Mouse (Mus musculus) forebrain, embryonic 15.5 days (tissue): Measurements from ENCODE around the gene Tspan2. TPM values are rescaled to one million over a fixed set of nuclear protein-coding genes. Genes with fewer than 3 reads are reported as not detected.

ENCODE experiments used
- ATAC-seq: fragments of 200-750 bp; cut with Nextera tagmentation; replicated peaks from 2 replicates; pipeline ENCODE4 v1.8.0; 2017; ENCODE audit warnings: mild to moderate bottlenecking, moderate TSS enrichment, moderate library complexity
- H3K27ac ChIP-seq: fragments of 300-500 bp; sonication (generic); replicated peaks from 2 replicates; pipeline ENCODE4 v1.5.1; 2015; ENCODE audit warnings: mild to moderate bottlenecking, inconsistent platforms
- H3K27me3 ChIP-seq: fragments of 300-500 bp; sonication (generic); 2 replicates; pipeline ENCODE4 v1.6.1; 2015; ENCODE audit warnings: inconsistent platforms
- H3K36me3 ChIP-seq: fragments of 300-500 bp; sonication (generic); 2 replicates; pipeline ENCODE4 v1.6.1; 2015; ENCODE audit warnings: mild to moderate bottlenecking, inconsistent platforms
- H3K4me1 ChIP-seq: fragments of 300-500 bp; sonication (generic); 2 replicates; pipeline ENCODE4 v1.6.1; 2015; ENCODE audit warnings: inconsistent platforms
- H3K4me2 ChIP-seq: fragments of 300-500 bp; sonication (generic); replicated peaks from 2 replicates; pipeline ENCODE4 v1.6.1; 2015; ENCODE audit warnings: mild to moderate bottlenecking, inconsistent platforms
- H3K4me3 ChIP-seq: fragments of 300-500 bp; sonication (generic); 2 replicates; pipeline ENCODE4 v1.5.1; 2015; ENCODE audit warnings: mild to moderate bottlenecking, inconsistent platforms
- H3K9ac ChIP-seq: fragments of 300-500 bp; sonication (generic); replicated peaks from 2 replicates; pipeline ENCODE4 v1.6.1; 2015; ENCODE audit warnings: mild to moderate bottlenecking, inconsistent platforms
- H3K9me3 ChIP-seq: fragments of 300-500 bp; sonication (generic); 2 replicates; pipeline ENCODE4 v1.6.1; 2016; ENCODE audit warnings: inconsistent platforms
- WGBS: fragments of 180-500 bp; shearing (Covaris S2); methylation state at CpG from one replicate; pipeline ENCODE4 v1.1.7; 2015; ENCODE audit warnings: mixed read lengths; 5-methylcytosine and 5-hydroxymethylcytosine counted together
- polyA plus RNA-seq: library from polyadenylated mRNA; unstranded; fragments of >200 nt; fragmentation: Nextera tagmentation; extraction: Ambion mirVana; gene quantifications from 2 replicates; pipeline ENCODE4 v1.2.1, GENCODE M21; 2015

Tspan2 gene
- polyA plus RNA-seq, 1 experiment from 2014 or later: 7.5 TPM

DNA sequence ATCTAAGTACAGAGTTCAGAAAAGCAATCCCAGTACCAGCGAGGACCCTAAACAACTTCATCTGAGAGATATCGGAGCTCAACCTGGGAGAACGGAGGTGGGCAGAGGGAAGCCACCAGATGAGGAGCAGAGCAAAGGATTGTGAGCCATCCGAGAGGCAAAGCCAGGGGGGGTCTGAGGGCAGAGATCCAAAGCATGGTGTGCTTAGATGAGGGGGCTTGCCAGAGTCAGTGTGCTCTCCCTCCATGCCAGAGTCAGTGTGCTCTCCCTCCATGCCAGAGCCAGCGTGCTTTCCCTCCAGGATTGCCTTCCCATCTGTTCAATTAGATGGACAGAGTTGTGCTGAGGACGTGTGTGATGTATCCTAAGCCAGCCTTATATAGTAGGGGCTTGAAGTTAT, 2.8 kb downstream of the Tspan2 start:
- WGBS: 75% methylated on average over 6 of the region's 6 CpGs
- Histone ChIP-seq H3K36me3 (no peaks in the 10 kb centered on the region), H3K4me3 (no peak overlapping the region), H3K27me3 (no peaks in the 10 kb centered on the region), H3K27ac (no peak overlapping the region), H3K4me2 (no peak overlapping the region), H3K9me3 (no peaks in the 10 kb centered on the region), H3K4me1 (peaks cover 19% of the 10 kb centered on the region), H3K9ac (no peak overlapping the region)
- no peak for ATAC-seq

DNA sequence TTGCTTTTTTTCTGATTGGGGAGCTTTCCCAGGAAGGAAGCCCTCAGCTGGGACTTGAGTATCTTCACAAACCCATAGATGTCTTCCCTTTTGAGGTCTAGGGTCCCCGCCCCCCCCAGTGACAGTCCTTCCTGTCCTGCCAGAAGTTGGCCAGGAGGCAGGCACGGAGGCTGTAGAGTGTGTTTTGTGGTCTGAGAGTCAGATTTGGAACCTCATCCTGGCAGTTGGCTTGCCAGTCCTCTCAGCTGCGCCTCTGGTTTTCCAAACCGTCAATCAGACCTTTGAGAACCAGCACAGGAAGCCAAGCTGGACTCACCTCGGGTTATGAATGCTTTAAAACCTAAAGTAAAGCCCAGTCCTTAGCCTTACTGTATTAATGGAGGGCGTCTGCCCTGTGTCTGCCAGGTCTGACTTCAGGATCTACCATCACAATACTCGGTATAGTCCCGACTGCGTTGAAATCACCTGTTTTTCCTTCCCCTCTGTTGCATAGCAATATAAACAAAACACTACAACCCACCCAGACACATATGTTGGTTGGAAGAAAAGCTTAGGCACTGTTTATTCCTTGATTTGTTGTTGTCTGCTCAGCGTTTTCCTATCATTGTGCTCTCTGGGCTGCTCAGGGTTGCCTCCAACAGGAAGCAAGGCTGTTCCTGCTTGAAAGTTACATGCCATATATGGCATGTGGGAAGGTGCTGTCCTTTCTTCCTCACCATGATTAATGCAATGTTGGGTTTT, 4.0 kb downstream of the Tspan2 start:
- ATAC-seq: no peak
- Histone ChIP-seq H3K9ac (no peak overlapping the region), H3K27ac (no peak overlapping the region), H3K4me1 (peaks cover 21% of the 10 kb centered on the region), H3K27me3 (no peaks in the 10 kb centered on the region), H3K4me3 (no peak overlapping the region), H3K4me2 (no peak overlapping the region), H3K36me3 (no peaks in the 10 kb centered on the region), H3K9me3 (no peaks in the 10 kb centered on the region)
- 77% methylated on average over 10 of the region's 10 CpGs for WGBS

DNA sequence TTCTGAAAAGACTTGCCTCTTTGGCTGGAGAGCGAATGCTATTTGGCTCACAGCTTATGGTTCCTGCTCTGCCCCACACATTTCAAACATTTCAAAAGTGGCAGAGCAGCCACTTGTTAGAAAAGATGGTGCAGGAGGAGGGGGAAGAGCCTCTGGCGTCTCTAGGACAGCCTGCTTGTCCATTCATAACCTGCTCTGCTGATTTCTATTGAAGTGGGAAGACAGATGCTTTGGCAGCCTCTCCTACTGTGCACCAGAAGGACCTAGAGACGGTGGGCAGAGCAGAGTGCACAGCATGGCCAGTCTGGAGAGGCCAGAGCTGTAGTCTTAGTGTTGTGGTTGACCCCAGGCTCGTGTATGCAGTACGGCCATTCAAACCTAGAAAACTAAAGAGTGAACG, 4.6 kb downstream of the Tspan2 start:
- 75% methylated on average over 6 of the region's 6 CpGs for WGBS
- Histone ChIP-seq H3K9ac (no peak overlapping the region), H3K27ac (no peak overlapping the region), H3K36me3 (no peaks in the 10 kb centered on the region), H3K4me1 (peaks cover 27% of the 10 kb centered on the region), H3K4me3 (no peak overlapping the region), H3K9me3 (no peaks in the 10 kb centered on the region), H3K27me3 (no peaks in the 10 kb centered on the region), H3K4me2 (no peak overlapping the region)
- no peak for ATAC-seq

DNA sequence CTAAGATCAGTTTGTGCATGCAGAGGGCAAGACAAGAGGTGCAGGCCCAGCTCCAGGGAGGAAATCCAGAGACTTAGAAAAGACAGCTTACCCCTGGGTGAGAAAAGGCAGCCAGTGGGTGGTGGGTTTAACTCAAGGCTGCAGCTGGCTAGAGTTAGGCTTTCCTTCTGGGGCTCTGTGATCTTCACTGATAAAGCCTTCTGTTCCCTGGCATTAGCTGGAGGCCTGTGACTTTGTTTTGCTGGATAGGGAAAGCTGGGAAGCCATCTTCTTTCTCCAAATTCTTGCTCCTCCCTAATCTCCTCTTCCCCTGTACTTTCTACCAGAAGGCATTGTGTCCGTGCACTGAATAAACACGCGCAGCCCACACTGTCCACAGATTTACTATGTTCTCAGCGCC, 8.4 kb downstream of the Tspan2 start:
- no peak for ATAC-seq
- H3K36me3 ChIP-seq: no peaks in the 10 kb centered on the region

DNA sequence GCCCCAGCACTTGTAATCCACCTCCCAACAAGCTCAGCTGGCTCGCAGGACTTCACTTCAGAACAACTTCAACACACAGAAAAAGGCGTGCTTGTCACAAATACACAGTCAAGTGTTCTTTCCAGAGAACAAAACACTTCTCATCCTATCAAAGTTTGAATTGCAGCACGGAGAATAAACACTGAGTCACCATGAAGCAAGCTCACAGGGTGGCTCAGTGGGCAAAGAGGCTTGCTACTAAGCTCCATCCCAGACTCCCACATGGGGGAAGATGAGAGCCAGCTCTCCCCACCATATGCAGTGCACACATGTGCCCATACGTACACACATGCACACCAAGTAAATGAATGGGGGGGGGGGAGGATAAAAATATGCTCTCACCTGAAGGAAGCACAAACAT, 8.9 kb downstream of the Tspan2 start:
- peaks cover 12% of the 10 kb centered on the region for H3K4me1 ChIP-seq
- H3K4me2 ChIP-seq: no peak overlapping the region
- H3K9ac ChIP-seq: no peak overlapping the region
- whole genome bisulfite sequencing: 15% methylated on average over 4 of the region's 4 CpGs
- H3K27me3 ChIP-seq: no peaks in the 10 kb centered on the region
- H3K9me3 ChIP-seq: no peaks in the 10 kb centered on the region
- 0 out of 2 replicates have a peak, but pooled peaks have one; percentile 7 for ATAC-seq
- H3K4me3 ChIP-seq: no peak overlapping the region
- H3K36me3 ChIP-seq: no peaks in the 10 kb centered on the region
- no peak overlapping the region for H3K27ac ChIP-seq

More for the DNA sequence above, 8.4 kb downstream of the Tspan2 start:
- H3K27me3 ChIP-seq: no peaks in the 10 kb centered on the region
- no peak overlapping the region for H3K9ac ChIP-seq
- H3K4me2 ChIP-seq: no peak overlapping the region
- no peak overlapping the region for H3K4me3 ChIP-seq
- WGBS: 26% methylated on average over 4 of the region's 4 CpGs
- peaks cover 11% of the 10 kb centered on the region for H3K4me1 ChIP-seq
- no peak overlapping the region for H3K27ac ChIP-seq
- no peaks in the 10 kb centered on the region for H3K9me3 ChIP-seq

DNA sequence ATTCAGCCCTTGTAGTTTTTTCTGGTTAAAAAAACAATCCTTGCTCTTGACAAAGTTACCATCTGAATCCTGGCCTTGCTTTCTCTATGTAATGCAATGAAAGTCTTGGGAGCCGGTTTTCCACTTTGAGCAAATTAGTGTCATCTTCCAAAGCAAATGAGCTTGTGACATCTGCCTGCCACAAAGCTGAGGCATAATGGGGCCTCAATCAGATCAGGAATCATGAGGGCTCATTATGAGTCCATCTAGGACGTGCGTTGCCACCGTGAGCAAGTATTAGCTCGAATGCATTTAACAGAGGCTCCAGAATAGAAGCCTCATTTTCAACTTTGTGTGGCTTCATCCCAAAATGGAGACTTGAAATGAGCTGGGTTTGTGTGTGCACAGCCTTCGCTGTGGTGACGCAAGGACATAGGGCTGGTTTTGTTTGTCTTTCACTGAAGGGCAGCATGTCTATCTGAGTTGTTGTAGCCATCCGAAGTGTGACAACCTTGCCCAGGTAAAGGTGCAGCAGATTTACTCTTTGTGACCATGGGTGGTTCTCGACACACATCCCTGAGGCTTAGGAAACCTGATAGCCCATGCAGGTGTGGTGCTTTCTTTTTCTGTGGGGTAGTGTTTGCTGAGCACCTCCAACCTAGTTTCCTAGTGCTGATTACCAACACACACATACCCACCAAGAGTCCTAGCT, 9.6 kb downstream of the Tspan2 start:
- no peak for ATAC-seq
- H3K27ac ChIP-seq: no peak overlapping the region
- WGBS: 54% methylated on average over 9 of the region's 9 CpGs

DNA sequence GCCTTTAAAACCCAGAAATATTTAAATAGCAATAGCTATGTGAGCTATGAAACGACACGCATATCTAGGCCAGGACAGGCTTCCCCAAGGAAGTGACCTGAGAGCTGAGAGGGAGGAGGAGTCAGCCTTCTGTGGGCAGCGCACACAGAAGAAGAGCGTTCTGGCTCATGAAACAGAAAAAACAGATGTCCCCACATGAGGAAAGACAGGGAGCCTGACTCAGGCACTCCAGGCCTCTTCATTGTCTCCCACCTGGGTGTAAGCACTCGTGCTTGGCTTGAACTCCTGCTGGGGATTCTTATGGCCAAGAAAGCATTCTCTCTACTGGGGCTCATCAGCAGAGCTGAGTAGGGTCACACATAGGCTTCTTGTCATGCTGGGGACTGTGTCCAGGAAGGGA, 10.3 kb downstream of the Tspan2 start:
- no peaks in the 10 kb centered on the region for H3K36me3 ChIP-seq
- no peak overlapping the region for H3K4me2 ChIP-seq
- H3K27me3 ChIP-seq: no peaks in the 10 kb centered on the region
- WGBS: 65% methylated on average over 5 of the region's 5 CpGs
- no peak overlapping the region for H3K27ac ChIP-seq
- H3K4me1 ChIP-seq: peaks cover 12% of the 10 kb centered on the region
- ATAC-seq: no peak
- H3K9me3 ChIP-seq: no peaks in the 10 kb centered on the region
- no peak overlapping the region for H3K9ac ChIP-seq
- H3K4me3 ChIP-seq: no peak overlapping the region

More for the DNA sequence above, 9.6 kb downstream of the Tspan2 start:
- no peaks in the 10 kb centered on the region for H3K36me3 ChIP-seq
- H3K9ac ChIP-seq: no peak overlapping the region
- no peaks in the 10 kb centered on the region for H3K27me3 ChIP-seq
- no peaks in the 10 kb centered on the region for H3K9me3 ChIP-seq
- no peak overlapping the region for H3K4me3 ChIP-seq
- no peak overlapping the region for H3K4me2 ChIP-seq
- peaks cover 12% of the 10 kb centered on the region for H3K4me1 ChIP-seq

DNA sequence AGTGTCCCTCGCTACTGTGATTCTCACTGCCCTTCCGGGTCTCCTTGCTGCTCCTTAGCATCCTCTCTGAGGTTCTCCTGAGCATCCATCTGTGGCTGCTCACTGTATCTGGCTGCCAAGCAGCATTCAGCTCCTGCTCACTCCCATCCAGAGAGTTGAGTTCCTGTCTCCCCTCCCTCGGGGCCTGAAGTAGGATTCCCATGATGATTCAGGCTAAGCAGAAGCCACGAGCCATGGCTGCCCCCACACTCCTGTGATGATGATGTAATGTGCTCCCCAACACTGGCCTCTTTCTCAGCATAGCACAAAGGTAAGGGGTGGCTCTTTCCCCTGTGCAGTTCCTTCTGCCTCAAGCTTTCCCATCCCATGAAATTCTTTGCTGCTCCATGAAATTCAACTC, 11.8 kb downstream of the Tspan2 start:
- no peak for ATAC-seq
- 84% methylated on average over 4 of the region's 4 CpGs for WGBS

DNA sequence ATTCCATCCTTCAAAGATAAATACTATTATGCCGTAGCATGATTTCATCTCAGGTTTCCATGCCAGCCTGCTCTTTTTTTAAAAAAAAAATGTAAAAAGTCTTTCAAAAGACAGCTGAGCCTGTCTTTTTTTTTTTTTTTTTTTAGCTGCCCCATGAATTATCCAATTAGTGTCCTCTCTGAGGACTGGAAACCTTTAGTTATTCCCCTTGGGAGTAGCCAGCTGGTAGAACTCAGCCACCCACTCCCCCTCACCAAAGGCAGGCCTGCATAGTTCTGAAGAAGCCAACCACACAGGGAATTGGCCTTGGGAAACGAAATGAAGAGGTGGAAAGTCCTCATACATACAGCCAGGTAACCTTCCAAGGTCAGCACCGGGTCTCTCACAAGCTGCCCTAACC, 13.7 kb downstream of the Tspan2 start:
- Histone ChIP-seq H3K27ac (no peak overlapping the region), H3K9me3 (no peaks in the 10 kb centered on the region), H3K4me2 (no peak overlapping the region), H3K27me3 (no peaks in the 10 kb centered on the region), H3K4me3 (no peak overlapping the region), H3K36me3 (no peaks in the 10 kb centered on the region), H3K4me1 (peaks cover 12% of the 10 kb centered on the region), H3K9ac (no peak overlapping the region)
- WGBS: 76% methylated on average over 3 of the region's 3 CpGs
- no peak for ATAC-seq

More for the DNA sequence above, 11.8 kb downstream of the Tspan2 start:
- Histone ChIP-seq H3K36me3 (no peaks in the 10 kb centered on the region), H3K27ac (no peak overlapping the region), H3K4me2 (no peak overlapping the region), H3K4me3 (no peak overlapping the region), H3K27me3 (no peaks in the 10 kb centered on the region), H3K9ac (no peak overlapping the region), H3K9me3 (no peaks in the 10 kb centered on the region), H3K4me1 (peaks cover 12% of the 10 kb centered on the region)

DNA sequence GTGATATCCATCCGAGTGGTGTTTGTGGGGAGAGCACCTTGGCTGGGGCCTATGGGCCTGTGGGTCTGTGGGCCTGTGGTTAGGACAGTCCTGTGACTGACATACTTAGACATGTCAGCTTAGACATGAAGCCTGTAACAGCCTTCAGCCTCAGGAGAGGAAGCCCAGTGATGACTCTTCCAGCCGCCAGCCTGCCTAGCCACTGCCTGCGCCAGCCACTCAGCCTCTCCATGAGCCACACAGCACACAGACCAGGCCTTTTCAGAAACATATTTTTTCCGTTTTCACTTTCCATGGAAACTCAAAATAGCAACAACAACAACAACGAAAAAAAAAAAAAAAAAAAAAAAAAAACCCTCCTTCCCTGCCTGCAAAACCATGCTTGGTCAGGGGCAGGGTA, 14.4 kb downstream of the Tspan2 start:
- no peak overlapping the region for H3K27ac ChIP-seq
- no peak for ATAC-seq
- no peaks in the 10 kb centered on the region for H3K9me3 ChIP-seq
- H3K36me3 ChIP-seq: no peaks in the 10 kb centered on the region
- H3K9ac ChIP-seq: no peak overlapping the region
- no peaks in the 10 kb centered on the region for H3K27me3 ChIP-seq
- H3K4me1 ChIP-seq: peaks cover 6% of the 10 kb centered on the region; the same call in 1 of the 2 replicates
- no peak overlapping the region for H3K4me3 ChIP-seq
- 81% methylated on average over 5 of the region's 5 CpGs for WGBS
- H3K4me2 ChIP-seq: no peak overlapping the region

DNA sequence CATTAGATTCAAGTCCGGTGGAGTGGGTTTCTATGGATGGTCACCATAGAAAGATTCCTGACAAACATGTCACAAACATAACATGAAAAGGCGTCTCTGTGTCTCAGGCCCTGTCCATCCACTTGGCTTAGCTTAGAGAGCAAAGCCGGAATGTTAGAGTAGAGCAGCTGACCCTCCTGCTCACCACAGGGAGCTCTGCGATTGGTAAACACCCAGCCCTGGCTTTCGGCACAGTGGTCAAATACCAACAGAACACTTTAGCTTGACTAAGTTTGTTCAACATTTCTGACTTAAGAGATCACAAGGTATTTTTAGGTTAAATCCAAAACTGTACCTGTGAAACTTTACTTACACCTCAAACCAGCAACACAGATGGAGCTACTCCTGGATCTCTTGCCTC, 16.8 kb downstream of the Tspan2 start:
- Histone ChIP-seq H3K27ac (no peak overlapping the region), H3K4me3 (no peak overlapping the region), H3K9me3 (no peaks in the 10 kb centered on the region), H3K27me3 (no peaks in the 10 kb centered on the region), H3K4me2 (no peak overlapping the region), H3K9ac (no peak overlapping the region), H3K36me3 (no peaks in the 10 kb centered on the region), H3K4me1 (0 out of 2 replicates have a peak, but pooled peaks cover 2% of the 10 kb centered on the region)
- ATAC-seq: no peak
- 89% methylated on average over 5 of the region's 5 CpGs for WGBS

DNA sequence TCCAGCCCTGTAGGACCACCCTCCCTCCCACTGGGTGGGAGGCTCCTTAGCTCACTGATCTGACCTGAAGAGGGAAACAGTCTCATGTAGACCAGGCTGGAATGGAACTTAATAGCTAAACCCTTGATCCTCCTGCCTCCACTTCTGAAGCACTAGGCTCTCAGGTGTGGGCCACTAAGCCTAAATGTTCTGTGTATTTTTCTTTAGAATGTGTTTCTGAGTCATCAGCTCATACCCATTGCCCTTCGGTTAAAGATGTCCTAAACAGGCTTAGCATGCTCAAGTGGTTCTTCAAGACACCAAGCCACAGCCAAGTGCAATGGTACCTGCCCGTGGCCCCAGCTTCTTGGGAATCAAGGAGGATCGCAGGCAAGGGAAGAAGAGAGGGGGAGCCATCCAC, 17.2 kb downstream of the Tspan2 start:
- ATAC-seq: no peak
- Histone ChIP-seq H3K4me3 (no peak overlapping the region), H3K4me1 (0 out of 2 replicates have a peak, but pooled peaks cover 2% of the 10 kb centered on the region), H3K27me3 (no peaks in the 10 kb centered on the region), H3K9ac (no peak overlapping the region), H3K4me2 (no peak overlapping the region), H3K27ac (no peak overlapping the region), H3K36me3 (no peaks in the 10 kb centered on the region), H3K9me3 (no peaks in the 10 kb centered on the region)
- 90% methylated on average over 3 of the region's 3 CpGs for WGBS
